Mouse (Mus musculus) retina, postnatal 1 day (tissue): ENCODE data around the gene Mrvi1.
A peak's percentile ranks its signal among the peaks of the same experiment; 100 is the strongest.

Source experiments
- DNase-seq: peaks from one replicate; pipeline ENCODE4 v3.0.0-alpha.2; 2012

Mrvi1 gene

DNA sequence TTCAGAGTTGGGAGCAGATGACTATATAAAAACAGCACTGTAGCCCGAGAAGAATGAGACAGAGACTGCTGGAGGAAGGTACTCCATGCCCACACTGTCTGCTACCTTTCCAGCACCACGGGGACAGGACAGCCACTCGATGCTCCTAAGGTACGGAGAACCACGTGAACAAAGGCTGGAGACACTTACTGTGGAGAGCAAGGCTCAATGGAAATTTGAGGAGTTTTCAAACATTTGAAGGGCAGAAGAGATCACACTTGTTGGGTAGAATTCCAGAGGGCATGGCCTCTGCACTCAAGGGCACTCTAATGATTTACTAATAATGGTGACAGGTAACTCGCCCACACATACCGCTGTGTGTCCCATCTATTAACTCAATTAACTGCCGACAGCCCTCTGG is 159.2 kb downstream of the Mrvi1 start:
- no peak for DNase-seq

DNA sequence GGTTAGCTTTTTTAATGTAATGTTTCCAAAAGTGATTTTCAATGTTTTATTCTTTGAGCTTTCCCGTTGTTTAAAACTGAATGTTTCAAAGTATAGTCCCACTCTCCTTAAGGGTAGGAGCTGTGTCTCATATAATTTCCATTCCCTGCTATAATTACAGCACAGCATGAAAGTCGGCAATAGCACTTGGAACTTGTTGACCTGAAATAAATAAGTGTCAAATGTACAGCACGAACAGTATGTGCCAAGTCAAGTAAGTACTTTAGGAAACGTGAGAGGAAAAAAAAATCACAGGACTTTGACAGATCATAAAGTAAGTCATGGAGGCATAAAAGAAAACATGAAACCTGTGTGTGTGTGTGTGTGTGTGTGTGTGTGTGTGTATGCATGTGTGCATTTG is 160.2 kb downstream of the Mrvi1 start:
- DNase-seq: no peak

DNA sequence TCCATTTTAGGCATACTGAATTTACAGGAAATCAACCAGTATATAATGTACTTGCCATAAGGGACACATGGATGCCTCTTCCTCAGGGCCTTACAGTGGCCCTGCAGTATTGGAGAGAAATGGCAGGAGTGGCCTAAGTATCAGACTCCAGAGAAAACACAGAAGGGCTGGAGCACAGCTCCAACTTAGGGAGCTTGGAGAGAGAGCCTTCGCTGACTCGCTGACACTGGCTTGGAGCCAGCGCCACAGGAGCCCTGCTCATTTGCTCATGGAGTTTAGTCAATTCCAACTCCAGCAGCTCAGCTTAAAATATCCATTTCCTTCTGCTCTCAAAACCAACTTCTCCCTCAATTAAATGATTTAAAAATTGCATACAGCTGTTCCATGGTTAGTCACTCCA is 160.6 kb downstream of the Mrvi1 start:
- no peak for DNase-seq

DNA sequence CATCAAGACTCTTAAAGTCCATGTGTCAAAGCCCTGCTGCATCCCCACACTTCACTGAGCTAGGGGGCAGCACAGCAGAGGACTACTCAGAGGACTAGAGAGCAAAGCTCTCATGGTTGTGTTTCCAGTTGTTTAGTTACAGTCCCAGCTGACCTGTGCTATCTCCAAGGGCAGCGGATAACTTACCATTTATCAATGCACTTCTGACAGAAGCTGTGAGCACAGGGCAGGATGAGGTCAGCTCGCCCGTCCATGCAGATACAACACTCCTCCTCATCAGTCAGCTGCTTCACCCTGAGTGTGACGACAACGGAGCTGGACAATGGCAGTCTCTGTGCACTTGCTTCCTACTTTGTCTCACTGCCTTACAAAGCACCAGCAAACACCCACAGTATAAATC is 161.2 kb downstream of the Mrvi1 start:
- peak; percentile 47 for DNase-seq

DNA sequence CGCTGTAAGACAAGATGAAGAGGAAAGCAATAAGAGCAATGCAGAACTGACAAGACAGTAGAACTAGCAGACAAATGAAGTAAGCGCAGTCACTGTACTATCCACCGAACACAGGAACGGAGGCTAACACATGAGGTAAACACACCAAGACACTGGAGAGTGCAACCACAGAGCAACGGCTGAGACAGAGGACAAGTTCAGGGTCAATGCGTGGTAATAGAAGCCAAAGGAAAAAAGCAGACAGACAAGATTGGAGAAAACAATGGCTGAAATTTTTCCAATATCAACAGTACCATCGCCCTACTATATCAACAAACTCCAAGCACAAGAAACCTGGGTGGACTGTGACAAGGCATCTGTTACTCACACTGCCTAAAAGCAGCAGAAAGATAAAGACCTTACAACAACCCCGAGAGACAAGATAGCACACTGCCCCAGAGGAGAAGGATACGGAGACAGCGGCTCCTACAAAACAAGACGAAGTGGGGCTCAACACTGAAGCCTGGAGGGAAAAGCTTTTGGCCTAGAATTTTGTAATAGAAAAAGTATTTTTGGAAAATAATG is 163.4 kb downstream of the Mrvi1 start:
- no peak for DNase-seq
